Mouse (Mus musculus): ENCODE measurements at regions not wholly inside any gene's neighbourhood (a gene's known extent, or its start where the extent isn't known, plus 50 kb on each side); places are given as distances from the start of the nearest gene placed in this dataset.

- TF ChIP-seq CTCF (IDR thresholded peaks at IDR 0.05; ENCODE audit: insufficient read depth, low read depth, low read length) (no peak), POLR2A (IDR thresholded peaks at IDR 0.05; ENCODE audit: insufficient read depth, low read depth, low read length) (no peak)
These were observed 289.9 kb upstream of the Htr2a start for GRCm38 (mm10) chr14:74350751-74351150.
